Mouse (Mus musculus): ENCODE measurements around the gene Fam162a. TPM values are rescaled to one million over a fixed set of nuclear protein-coding genes. Genes with fewer than 3 reads are reported as not detected.
"Not testable (repeated sequence)": the region's sequence is repeated elsewhere in the genome, so short reads cannot be mapped to it uniquely, and the experiment has no call there.

Fam162a gene
- polyA plus RNA-seq, 1 experiment from 2014 or later = 395 TPM

- H3K4me2 ChIP-seq (replicated peaks; ENCODE audit: low read depth, low read length) = no peak overlapping the region
- H3K27ac ChIP-seq (ENCODE audit: low read length) = no peak overlapping the region
- H3K9ac ChIP-seq (replicated peaks; ENCODE audit: low read depth, low read length) = no peak overlapping the region
- no peaks in the 10 kb centered on the region for H3K9me3 ChIP-seq (ENCODE audit: control insufficient read depth, low read depth, low read length)
- 81% methylated on average over 6 of the region's 6 CpGs for WGBS
- H3K4me1 ChIP-seq (ENCODE audit: control insufficient read depth, insufficient read depth, low read length) = no peaks in the 10 kb centered on the region
- no peak overlapping the region for H3K4me3 ChIP-seq (ENCODE audit: low read depth, low read length)
- H3K36me3 ChIP-seq (ENCODE audit: control insufficient read depth, insufficient read depth, low read length) = peaks cover 33% of the 10 kb centered on the region
- ATAC-seq (ENCODE audit: insufficient number of reproducible peaks, insufficient read depth, low FRiP score, low read depth) = no peak
- H3K27me3 ChIP-seq (ENCODE audit: control insufficient read depth, insufficient read depth, low read length) = no peaks in the 10 kb centered on the region
Observed at GRCm38 (mm10) chr16:36053524-36054275, 17.7 kb downstream of the Fam162a start.

GRCm38 (mm10) chr16:36051491-36051890, 19.9 kb downstream of the Fam162a start:
- no peaks in the 10 kb centered on the region for H3K4me1 ChIP-seq (ENCODE audit: control insufficient read depth, insufficient read depth, low read length)
- H3K9me3 ChIP-seq (ENCODE audit: control insufficient read depth, low read depth, low read length) = no peaks in the 10 kb centered on the region
- no peak for ATAC-seq (ENCODE audit: insufficient number of reproducible peaks, insufficient read depth, low FRiP score, low read depth)
- no peak overlapping the region for H3K9ac ChIP-seq (replicated peaks; ENCODE audit: low read depth, low read length)
- H3K27me3 ChIP-seq (ENCODE audit: control insufficient read depth, insufficient read depth, low read length) = no peaks in the 10 kb centered on the region
- H3K36me3 ChIP-seq (ENCODE audit: control insufficient read depth, insufficient read depth, low read length) = peaks cover 54% of the 10 kb centered on the region
- no peak overlapping the region for H3K4me3 ChIP-seq (ENCODE audit: low read depth, low read length)
- H3K27ac ChIP-seq (ENCODE audit: low read length) = no peak overlapping the region
- no peak overlapping the region for H3K4me2 ChIP-seq (replicated peaks; ENCODE audit: low read depth, low read length)
- 91% methylated on average over 6 of the region's 6 CpGs for WGBS

- no peaks in the 10 kb centered on the region for H3K9me3 ChIP-seq (ENCODE audit: control insufficient read depth, low read depth, low read length)
- peaks cover 72% of the 10 kb centered on the region for H3K36me3 ChIP-seq (ENCODE audit: control insufficient read depth, insufficient read depth, low read length)
- no peak for ATAC-seq (ENCODE audit: insufficient number of reproducible peaks, insufficient read depth, low FRiP score, low read depth)
Observed at GRCm38 (mm10) chr16:36047538-36047937, 23.9 kb downstream of the Fam162a start.

GRCm38 (mm10) chr16:36043964-36044363, 27.4 kb downstream of the Fam162a start:
- Histone ChIP-seq H3K4me1 (ENCODE audit: control insufficient read depth, insufficient read depth, low read length) (peaks cover 4% of the 10 kb centered on the region; the same call in 1 of the 2 replicates), H3K4me2 (replicated peaks; ENCODE audit: low read depth, low read length) (no peak overlapping the region), H3K4me3 (ENCODE audit: low read depth, low read length) (no peak overlapping the region), H3K36me3 (ENCODE audit: control insufficient read depth, insufficient read depth, low read length) (peaks cover 39% of the 10 kb centered on the region), H3K9ac (replicated peaks; ENCODE audit: low read depth, low read length) (no peak overlapping the region), H3K9me3 (ENCODE audit: control insufficient read depth, low read depth, low read length) (no peaks in the 10 kb centered on the region), H3K27ac (ENCODE audit: low read length) (no peak overlapping the region), H3K27me3 (ENCODE audit: control insufficient read depth, insufficient read depth, low read length) (no peaks in the 10 kb centered on the region)
- ATAC-seq (ENCODE audit: insufficient number of reproducible peaks, insufficient read depth, low FRiP score, low read depth) = no peak
- WGBS = 85% methylated on average over 4 of the region's 4 CpGs

More at GRCm38 (mm10) chr16:36047538-36047937, 23.9 kb downstream of the Fam162a start:
- Histone ChIP-seq H3K9ac (replicated peaks; ENCODE audit: low read depth, low read length) (no peak overlapping the region), H3K4me3 (ENCODE audit: low read depth, low read length) (no peak overlapping the region), H3K27ac (ENCODE audit: low read length) (no peak overlapping the region), H3K4me1 (ENCODE audit: control insufficient read depth, insufficient read depth, low read length) (no peaks in the 10 kb centered on the region; the same call in 1 of the 2 replicates), H3K4me2 (replicated peaks; ENCODE audit: low read depth, low read length) (no peak overlapping the region), H3K27me3 (ENCODE audit: control insufficient read depth, insufficient read depth, low read length) (no peaks in the 10 kb centered on the region)
- 90% methylated on average over 4 of the region's 4 CpGs for WGBS

GRCm38 (mm10) chr16:36043073-36043472, 28.3 kb downstream of the Fam162a start:
- Histone ChIP-seq H3K27me3 (ENCODE audit: control insufficient read depth, insufficient read depth, low read length) (no peaks in the 10 kb centered on the region), H3K36me3 (ENCODE audit: control insufficient read depth, insufficient read depth, low read length) (peaks cover 32% of the 10 kb centered on the region), H3K9me3 (ENCODE audit: control insufficient read depth, low read depth, low read length) (no peaks in the 10 kb centered on the region), H3K4me2 (replicated peaks; ENCODE audit: low read depth, low read length) (no peak overlapping the region), H3K27ac (ENCODE audit: low read length) (no peak overlapping the region), H3K4me1 (ENCODE audit: control insufficient read depth, insufficient read depth, low read length) (peaks cover 4% of the 10 kb centered on the region; the same call in 1 of the 2 replicates), H3K4me3 (ENCODE audit: low read depth, low read length) (no peak overlapping the region), H3K9ac (replicated peaks; ENCODE audit: low read depth, low read length) (no peak overlapping the region)
- ATAC-seq (ENCODE audit: insufficient number of reproducible peaks, insufficient read depth, low FRiP score, low read depth) = no peak
- 91% methylated on average over 10 of the region's 10 CpGs for WGBS

GRCm38 (mm10) chr16:36041625-36042020, 29.8 kb downstream of the Fam162a start:
- ATAC-seq (ENCODE audit: insufficient number of reproducible peaks, insufficient read depth, low FRiP score, low read depth) = no peak
- Histone ChIP-seq H3K9ac (replicated peaks; ENCODE audit: low read depth, low read length) (peak overlapping the region; percentile 51), H3K4me1 (ENCODE audit: control insufficient read depth, insufficient read depth, low read length) (peaks cover 4% of the 10 kb centered on the region; the same call in 1 of the 2 replicates), H3K27me3 (ENCODE audit: control insufficient read depth, insufficient read depth, low read length) (no peaks in the 10 kb centered on the region), H3K4me2 (replicated peaks; ENCODE audit: low read depth, low read length) (peak overlapping the region; percentile 62), H3K36me3 (ENCODE audit: control insufficient read depth, insufficient read depth, low read length) (peaks cover 19% of the 10 kb centered on the region), H3K27ac (ENCODE audit: low read length) (peak overlapping the region; percentile 91), H3K9me3 (ENCODE audit: control insufficient read depth, low read depth, low read length) (no peaks in the 10 kb centered on the region), H3K4me3 (ENCODE audit: low read depth, low read length) (peak overlapping the region; percentile 69)
- 24% methylated on average over 11 of the region's 11 CpGs for WGBS

GRCm38 (mm10) chr16:36040640-36041624, 30.5 kb downstream of the Fam162a start, which contains the start of gene Wdr5b:
Wdr5b (plus strand) TSS chr16:36041190.
- Histone ChIP-seq H3K9ac (replicated peaks; ENCODE audit: low read depth, low read length) (peak within 1 kb of the TSS; percentile 51), H3K4me1 (ENCODE audit: control insufficient read depth, insufficient read depth, low read length) (peaks cover 4% of the 10 kb centered on the region; the same call in 1 of the 2 replicates), H3K27me3 (ENCODE audit: control insufficient read depth, insufficient read depth, low read length) (no peaks in the 10 kb centered on the region), H3K9me3 (ENCODE audit: control insufficient read depth, low read depth, low read length) (no peaks in the 10 kb centered on the region), H3K4me2 (replicated peaks; ENCODE audit: low read depth, low read length) (peak within 1 kb of the TSS; percentile 62), H3K36me3 (ENCODE audit: control insufficient read depth, insufficient read depth, low read length) (peaks cover 12% of the 10 kb centered on the region), H3K4me3 (ENCODE audit: low read depth, low read length) (peak within 1 kb of the TSS; percentile 69), H3K27ac (ENCODE audit: low read length) (peak within 1 kb of the TSS; percentile 91)
- 2% methylated on average over 39 of the region's 39 CpGs for WGBS
- ATAC-seq (ENCODE audit: insufficient number of reproducible peaks, insufficient read depth, low FRiP score, low read depth) = peak; percentile 96

GRCm38 (mm10) chr16:36028120-36028519, 43.3 kb downstream of the Fam162a start:
- H3K4me1 ChIP-seq (ENCODE audit: control insufficient read depth, insufficient read depth, low read length); H3K4me2 ChIP-seq (replicated peaks; ENCODE audit: low read depth, low read length); H3K27me3 ChIP-seq (ENCODE audit: control insufficient read depth, insufficient read depth, low read length); H3K4me3 ChIP-seq (ENCODE audit: low read depth, low read length); H3K9ac ChIP-seq (replicated peaks; ENCODE audit: low read depth, low read length); ATAC-seq (ENCODE audit: insufficient number of reproducible peaks, insufficient read depth, low FRiP score, low read depth); H3K27ac ChIP-seq (ENCODE audit: low read length); H3K9me3 ChIP-seq (ENCODE audit: control insufficient read depth, low read depth, low read length): not testable (repeated sequence)
- 90% methylated on average over 1 of the region's 2 CpGs for WGBS
- peaks cover 33% of the 10 kb centered on the region for H3K36me3 ChIP-seq (ENCODE audit: control insufficient read depth, insufficient read depth, low read length)

Data from stomach, embryonic 14.5 days (tissue).